Mouse (Mus musculus) common myeloid progenitor, adult 5-6 weeks (primary cell): ENCODE data around the gene H2-DMb1. TPM values are rescaled to one million over a fixed set of nuclear protein-coding genes. Genes with fewer than 3 reads are reported as not detected.

Experiments used
- ATAC-seq: replicated peaks from 2 replicates; pipeline ENCODE4 v1.8.0; 2016; ENCODE audit warnings: low read depth, mild to moderate bottlenecking, moderate TSS enrichment, inconsistent platforms; ENCODE audit not compliant: poor library complexity, severe bottlenecking
- total RNA-seq: library from RNA; stranded (forward); fragments of 200-1000, 187-1606 nt; gene quantifications from 2 replicates; pipeline ENCODE4 v1.2.3, GENCODE M21; 2017

The H2-DMb1 gene
- total RNA-seq, 1 experiment from 2014 or later, result 35.1 TPM

DNA sequence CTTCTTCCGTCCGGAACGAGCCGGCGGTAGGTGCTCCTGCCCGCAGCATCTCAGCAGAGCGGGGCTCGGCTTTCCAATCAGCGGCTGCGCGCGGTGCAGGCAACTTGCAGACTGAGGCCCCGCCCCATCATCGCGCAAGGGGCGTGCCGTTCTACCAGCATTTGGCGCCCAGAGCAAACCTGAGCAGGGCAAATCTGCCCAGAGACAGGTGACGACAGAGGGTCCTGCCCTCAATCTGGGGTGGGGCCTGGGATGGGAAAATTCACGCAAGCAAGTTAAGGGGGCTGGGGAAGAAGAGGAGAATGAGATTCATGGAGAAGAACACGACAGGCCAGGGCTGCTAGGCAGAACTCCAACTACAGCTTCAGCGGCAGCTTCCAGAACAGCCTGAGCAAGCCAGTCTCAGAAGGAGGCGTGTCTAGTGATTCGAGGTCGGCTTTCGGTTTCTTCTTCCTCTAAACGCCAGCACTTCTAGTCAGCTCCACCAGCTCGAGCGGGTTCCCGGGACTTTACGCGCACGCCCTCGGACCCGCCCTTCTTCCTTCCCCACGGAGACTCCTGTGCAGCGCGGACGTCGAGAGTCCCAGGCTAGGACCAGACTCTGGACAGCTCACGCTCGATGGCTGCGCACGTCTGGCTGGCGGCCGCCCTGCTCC, 34.5 kb downstream of the H2-DMb1 start, which contains the start of the genes Tap1 and Psmb9:
TSS of gene Tap1 (plus strand) at position 293 of the 656 bp plus-strand sequence.
TSS of gene Psmb9 (minus strand) at position 504 of the 656 bp plus-strand sequence.
- ATAC-seq, result peak; percentile 83

DNA sequence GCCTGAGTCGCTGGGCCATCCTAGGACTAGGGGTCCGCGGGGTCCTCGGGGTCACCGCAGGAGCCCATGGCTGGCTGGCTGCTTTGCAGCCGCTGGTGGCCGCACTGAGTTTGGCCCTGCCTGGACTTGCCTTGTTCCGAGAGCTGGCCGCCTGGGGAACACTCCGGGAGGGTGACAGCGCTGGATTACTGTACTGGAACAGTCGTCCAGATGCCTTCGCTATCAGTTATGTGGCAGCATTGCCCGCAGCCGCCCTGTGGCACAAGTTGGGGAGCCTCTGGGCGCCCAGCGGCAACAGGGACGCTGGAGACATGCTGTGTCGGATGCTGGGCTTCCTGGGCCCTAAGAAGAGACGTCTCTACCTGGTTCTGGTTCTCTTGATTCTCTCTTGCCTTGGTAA, 35.1 kb downstream of the H2-DMb1 start:
- ATAC-seq, result 0 out of 2 replicates have a peak, but pooled peaks have one; percentile 17

GRCm38 (mm10) chr17:34188986-34189385, 36.1 kb downstream of the H2-DMb1 start:
- ATAC-seq, result no peak

DNA sequence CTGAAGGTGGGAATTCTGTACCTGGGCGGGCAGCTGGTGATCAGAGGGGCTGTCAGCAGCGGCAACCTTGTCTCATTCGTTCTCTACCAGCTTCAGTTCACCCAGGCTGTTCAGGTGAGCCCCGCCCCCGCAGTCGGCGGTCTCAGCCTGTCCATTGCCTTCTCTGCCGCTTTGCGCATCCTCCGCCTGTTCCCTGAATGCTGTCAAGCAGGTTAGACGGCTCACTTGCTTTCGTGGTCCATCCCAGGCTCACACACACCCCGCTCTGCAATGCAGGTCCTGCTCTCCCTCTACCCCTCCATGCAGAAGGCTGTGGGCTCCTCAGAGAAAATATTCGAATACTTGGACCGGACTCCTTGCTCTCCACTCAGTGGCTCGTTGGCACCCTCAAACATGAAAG, 40.0 kb downstream of the H2-DMb1 start:
- ATAC-seq, result no peak

GRCm38 (mm10) chr17:34193468-34193867, 40.6 kb downstream of the H2-DMb1 start:
- no peak for ATAC-seq

GRCm38 (mm10) chr17:34194723-34195122, 41.9 kb downstream of the H2-DMb1 start:
- ATAC-seq, result no peak

DNA sequence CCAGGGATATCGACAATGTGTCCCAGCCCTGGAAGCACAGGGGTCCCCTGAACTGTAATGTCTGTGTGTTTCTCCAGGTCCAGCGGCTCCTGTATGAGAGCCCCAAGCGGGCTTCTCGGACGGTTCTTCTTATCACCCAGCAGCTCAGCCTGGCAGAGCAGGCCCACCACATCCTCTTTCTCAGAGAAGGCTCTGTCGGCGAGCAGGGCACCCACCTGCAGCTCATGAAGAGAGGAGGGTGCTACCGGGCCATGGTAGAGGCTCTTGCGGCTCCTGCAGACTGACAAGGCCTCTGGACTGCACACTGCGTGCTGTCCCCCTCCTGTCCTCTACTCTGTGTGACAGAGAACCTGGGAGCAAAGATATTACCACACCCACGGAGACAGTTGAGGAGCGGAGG, 43.6 kb downstream of the H2-DMb1 start:
- peak; percentile 73 for ATAC-seq

DNA sequence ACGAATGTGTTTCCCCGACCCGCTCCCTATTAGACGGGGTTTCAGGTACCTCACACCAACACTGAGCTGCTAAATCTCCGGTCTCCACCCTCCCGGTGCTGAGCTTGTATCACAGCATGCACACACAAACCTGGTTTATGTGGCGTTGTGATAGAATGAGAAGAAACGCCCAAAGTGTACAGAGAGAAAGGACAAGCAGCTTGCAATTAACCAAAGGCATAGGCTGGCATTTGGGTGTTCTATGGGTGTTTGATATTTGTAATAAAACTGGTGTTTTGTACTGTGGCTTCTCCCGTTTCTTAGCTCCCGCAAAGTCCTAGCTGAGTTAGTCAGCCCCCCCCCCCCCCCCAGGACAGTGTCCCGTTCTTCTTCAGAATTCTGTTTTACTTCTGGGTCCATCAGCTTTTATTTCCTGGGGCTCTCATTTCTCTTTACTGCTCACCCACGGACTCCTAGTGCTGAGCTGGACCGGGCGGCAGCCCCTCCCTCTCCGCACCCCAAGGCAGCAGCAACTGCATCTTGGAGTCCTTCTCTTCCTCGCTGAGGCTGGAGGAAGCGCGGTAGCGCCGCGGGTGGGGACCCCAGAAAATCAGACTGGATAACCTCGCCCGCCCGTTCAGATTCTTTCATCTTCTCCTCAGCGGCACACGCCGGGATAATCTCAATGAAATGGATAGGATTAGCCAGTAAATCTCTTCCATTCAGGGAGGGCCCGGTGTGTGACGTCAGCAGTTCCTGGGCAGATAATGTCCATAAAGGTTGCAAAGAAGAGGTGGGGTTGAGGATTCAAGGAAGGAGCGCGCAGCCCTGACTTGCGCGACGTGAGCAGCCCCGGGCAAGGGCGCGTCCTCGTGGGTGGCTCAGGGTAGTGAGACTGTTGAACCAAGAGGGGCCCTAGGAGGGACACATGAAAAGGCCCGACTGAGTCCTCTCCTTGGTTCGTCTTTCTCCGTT, 44.3 kb downstream of the H2-DMb1 start, which contains the start of gene Psmb8:
TSS of gene Psmb8 (plus strand) at position 781 of the 954 bp plus-strand sequence.
- peak; percentile 62 for ATAC-seq

DNA sequence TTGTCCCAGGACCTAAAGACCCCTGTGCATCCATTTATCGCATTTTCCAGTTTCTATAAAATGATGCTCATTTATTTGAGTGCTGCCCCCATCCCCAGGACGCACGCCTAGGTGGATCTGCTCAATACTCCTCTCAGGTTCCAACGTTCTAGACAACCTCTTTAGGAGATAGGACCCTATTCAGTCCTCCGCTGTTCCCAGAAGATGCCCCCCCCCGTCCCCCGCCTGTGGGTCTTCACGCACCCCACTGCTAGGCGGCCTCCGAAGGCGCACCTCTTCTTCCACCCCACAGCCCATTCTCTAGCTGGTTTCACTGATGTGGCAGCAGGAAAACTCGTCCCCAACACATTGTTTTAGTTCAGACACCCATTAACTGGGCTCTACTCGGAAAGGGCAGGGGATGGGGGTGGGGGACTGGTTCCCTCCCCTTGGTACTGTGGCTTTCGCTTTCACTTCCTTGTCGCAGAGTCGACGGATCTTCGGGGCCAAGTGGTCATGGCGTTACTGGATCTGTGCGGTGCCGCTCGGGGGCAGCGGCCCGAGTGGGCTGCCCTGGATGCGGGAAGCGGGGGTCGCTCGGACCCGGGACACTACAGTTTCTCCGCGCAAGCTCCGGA, 45.1 kb downstream of the H2-DMb1 start:
- peak; percentile 68 for ATAC-seq

GRCm38 (mm10) chr17:34198521-34198912, 45.6 kb downstream of the H2-DMb1 start:
- no peak for ATAC-seq

DNA sequence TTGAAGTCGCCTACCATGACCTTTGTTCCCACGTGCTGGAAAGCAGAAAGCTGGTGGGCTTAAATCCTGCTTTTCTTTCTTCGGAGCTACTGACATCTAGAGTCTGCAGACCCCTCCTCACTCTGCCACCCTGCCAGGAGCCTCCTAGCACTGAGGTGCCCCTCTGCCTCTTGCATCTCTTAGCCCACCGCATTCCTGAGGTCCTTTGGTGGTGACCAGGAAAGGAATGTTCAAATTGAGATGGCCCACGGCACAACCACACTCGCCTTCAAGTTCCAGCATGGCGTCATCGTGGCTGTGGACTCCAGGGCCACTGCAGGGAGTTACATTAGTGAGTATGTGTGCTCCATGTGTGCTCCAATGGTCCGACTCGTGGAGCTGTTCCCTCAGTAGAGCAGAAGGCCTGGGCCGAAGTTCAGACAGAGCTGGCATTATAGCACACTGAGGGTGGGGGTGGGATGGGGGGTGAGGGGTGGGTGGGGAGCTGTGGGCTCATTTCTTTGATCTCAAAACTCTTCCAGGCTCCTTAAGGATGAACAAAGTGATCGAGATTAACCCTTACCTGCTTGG, 46.3 kb downstream of the H2-DMb1 start:
- ATAC-seq, result no peak

- no peak for ATAC-seq
Measured at GRCm38 (mm10) chr17:34200047-34200446, 47.2 kb downstream of the H2-DMb1 start.

GRCm38 (mm10) chr17:34200772-34201505, 48.1 kb downstream of the H2-DMb1 start:
- no peak for ATAC-seq

GRCm38 (mm10) chr17:34201506-34202055, 48.7 kb downstream of the H2-DMb1 start:
- no peak for ATAC-seq

GRCm38 (mm10) chr17:34202760-34203442, 50.0 kb downstream of the H2-DMb1 start:
- ATAC-seq, result no peak

DNA sequence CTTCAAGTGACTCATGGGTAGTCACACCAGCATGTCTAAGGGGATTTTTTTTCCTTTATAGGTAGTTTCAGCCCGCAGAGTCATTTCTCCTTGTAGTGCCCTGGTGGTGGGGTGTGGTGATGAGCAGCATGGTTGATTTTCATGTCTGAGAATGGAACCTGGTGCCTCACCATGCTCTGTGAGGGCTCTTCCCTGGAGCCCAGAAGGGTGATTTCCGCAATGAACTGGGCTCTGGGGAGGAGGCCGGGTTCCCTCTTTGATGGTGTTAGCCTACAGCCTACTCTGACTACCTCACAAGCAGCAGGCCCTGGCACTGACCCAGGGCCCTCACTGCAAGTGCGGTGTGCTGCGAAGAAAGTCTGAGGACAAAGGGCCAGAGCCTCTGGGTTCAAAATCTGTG, 50.6 kb downstream of the H2-DMb1 start, which contains the start of gene Tap2:
TSS of gene Tap2 (plus strand) at position 84 of the 400 bp plus-strand sequence.
- ATAC-seq, result no peak

- peak; percentile 60 for ATAC-seq
Measured at GRCm38 (mm10) chr17:34204303-34205010, 51.6 kb downstream of the H2-DMb1 start.
